Mouse (Mus musculus): ENCODE measurements around the gene Pcna.
"Not testable (repeated sequence)": the region's sequence is repeated elsewhere in the genome, so short reads cannot be mapped to it uniquely, and the experiment has no call there.

The Pcna gene

DNA sequence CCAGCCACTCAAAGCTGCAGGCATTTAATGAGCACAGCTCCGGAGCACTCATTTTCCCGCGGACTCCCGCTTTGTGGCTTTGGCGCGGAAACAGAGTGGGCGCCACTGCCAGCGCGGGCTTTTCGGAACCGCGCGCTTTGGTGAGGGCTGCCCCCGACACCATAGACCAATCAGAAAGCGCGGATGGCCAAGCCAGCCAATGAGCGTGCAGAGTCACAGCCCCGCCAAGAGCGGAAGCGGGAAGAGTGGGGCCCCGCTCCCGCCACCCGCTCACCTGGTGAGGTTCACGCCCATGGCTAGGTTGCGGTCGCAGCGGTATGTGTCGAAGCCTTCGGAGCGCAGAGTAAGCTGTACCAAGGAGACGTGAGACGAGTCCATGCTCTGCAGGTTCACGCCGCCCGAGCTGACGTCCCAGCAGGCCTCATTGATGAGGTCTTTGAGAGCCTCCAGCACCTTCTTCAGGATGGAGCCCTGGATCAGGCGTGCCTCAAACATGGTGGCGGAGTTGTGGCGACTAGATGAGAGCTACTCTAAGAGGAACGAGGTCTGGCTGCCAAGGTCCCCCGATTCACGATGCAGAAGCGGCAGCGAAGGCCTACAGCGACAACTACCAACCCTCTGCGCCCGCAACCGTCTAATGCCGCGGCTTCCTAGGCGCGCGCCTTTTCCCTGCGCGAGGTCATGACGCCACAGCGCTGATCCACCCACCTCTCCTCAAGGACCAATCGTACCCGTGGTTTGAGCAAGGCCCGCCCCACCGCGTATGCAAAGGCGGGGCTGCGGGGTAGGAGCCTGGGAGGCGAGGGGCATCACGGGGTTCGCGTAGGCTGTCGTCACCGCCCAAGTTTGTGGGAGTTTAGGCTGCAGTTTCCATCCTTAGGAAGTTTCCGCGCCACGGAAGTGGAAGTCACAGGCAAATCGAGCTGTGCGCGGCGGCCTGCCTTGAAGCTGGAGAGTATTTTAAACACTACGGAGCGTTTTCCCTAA lies at the start of gene Pcna:
TSS of gene Pcna (minus strand) at position 773 of the 987 bp plus-strand sequence.
- DNase-seq (ENCODE audit: low spot score in 2 of 2), result peak; percentile 94 to 97

DNA sequence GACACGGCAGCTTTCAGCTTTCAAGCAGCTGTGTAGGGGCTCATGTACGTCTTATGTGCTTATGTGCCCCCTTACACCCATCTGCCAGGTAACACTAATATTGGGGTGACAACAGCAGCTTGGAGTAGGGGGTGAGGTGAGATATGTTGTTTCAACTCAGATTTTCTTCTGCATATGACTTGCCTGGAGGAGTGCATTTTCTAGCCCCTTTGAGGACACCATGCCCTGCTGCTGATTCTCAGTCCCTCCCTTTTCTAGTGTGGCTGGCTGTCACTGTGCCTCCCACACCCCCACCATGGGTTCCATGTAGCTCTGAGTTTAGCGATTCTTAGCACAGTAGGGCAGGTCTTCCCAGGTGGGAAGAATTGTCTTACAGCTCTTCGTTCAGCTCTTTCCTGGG lies 48.3 kb upstream of the Pcna start:
- DNase-seq (ENCODE audit: low spot score in 2 of 2), result no peak

DNA sequence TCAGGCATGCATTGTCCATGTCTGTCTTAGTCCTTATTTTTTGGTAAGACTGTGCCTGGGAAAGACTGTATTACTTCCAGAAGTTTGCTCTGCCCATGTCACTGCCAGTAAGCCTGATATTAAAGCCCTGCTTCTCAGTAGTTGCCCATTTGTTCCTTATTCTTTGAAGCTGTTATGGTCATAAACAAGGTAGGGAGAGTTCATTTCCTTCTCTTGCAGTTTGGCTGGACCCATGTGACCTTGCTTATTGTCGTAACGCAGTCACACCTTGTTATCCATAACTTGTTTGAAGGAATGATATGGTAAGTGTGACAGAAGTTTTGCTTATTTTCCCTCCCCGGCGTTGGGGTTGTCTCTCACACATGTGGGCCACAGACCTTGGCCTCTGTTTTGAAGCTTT lies 45.1 kb upstream of the Pcna start:
- DNase-seq (ENCODE audit: low spot score in 2 of 2), result no peak

DNA sequence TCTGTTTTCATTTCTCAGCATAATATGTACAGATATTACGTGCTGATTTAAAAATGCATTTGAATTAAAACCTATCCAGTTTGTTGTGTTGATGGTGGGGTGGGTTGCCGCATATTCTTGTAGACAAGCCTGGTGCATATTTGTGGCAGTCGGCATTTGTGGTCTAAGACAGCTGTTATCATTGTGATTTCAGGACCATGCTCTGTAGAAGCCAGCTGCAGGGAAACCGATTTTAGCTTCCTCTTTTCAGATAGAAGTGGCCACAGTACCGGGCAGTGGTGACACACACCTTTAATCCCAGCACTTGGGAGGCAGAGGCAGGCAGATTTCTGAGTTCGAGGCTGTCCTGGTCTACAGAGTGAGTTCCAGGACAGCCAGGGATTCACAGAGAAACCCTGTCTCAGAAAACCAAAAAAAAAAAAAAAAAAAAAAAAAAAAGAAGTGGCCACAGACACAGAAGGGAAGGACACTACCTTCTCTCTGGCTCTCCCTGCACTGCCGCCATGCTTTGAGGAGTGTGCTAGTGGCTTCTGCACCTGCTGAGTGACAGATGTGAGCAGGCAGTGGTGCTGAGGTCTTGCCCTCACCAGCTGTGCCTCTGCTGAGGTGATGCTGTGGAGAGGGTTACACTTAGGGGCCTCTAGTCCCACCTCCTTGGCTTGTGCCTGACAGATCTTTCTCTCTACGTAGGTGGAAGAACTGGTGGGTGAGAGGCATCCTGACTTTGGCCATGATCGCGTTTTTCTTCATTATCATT lies 40.8 kb upstream of the Pcna start:
- DNase-seq (ENCODE audit: low spot score in 2 of 2), result peak; percentile 41 to 56

DNA sequence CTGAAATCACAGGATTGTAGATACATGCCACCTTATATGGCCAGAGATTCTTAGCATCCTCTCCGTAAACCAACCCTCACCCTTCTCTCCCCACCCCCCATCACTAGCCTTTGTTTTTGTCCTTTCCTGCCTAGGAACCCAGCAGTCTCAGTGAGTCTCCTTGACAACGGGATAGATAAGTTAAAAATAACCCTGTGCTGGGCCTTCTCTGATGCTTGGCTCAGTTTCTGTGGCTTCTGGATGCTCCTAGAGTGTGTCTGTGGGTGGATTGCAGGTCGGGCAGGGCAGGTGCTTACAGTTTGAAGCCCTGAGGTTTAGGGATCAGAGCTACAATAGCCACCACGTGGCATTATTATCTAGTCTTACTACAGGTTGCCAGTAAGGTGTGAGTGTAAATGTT lies 39.0 kb upstream of the Pcna start:
- DNase-seq (ENCODE audit: low spot score in 2 of 2), result no peak

DNA sequence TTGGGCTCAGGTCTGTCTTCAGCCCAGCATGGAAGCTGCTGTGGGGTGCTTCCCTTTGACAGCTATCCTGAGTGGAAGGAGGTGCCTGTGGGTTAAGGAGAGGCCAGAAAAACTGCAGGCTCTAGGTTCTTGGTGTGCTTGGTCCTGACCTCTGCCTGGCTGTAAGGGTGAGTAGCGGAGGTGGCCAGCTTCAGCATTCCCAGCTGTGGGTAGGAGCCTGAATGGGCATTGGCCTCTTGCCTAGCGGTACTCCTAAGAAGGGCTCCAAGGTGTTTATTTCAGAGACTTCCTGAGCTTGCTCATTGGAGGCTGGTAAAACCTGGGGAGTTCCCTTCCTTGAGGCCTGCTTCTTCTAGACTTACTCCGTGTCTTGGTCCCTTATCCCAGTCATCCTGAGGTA lies 38.2 kb upstream of the Pcna start:
- DNase-seq (ENCODE audit: low spot score in 2 of 2), result no peak

DNA sequence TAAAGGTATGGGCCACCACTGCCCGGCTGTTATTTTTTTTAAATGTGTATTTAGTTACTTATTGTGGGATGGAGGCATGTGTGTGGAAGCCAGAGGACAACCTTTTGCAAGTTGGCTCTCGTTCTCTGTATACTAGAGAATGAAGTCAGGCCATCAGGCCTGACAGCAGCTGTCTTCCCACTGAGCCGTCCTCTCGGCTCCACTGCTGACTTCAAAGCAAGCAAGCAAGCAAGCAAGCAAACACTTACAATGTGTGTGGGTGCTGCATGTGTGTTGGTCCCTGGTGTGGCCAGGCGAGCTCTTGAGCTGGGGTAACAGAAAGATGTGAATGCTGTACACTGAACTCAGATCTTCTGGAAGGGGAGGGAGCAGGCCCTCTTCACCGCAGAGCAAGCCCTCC lies 37.7 kb upstream of the Pcna start:
- no peak for DNase-seq (ENCODE audit: low spot score in 2 of 2)

DNA sequence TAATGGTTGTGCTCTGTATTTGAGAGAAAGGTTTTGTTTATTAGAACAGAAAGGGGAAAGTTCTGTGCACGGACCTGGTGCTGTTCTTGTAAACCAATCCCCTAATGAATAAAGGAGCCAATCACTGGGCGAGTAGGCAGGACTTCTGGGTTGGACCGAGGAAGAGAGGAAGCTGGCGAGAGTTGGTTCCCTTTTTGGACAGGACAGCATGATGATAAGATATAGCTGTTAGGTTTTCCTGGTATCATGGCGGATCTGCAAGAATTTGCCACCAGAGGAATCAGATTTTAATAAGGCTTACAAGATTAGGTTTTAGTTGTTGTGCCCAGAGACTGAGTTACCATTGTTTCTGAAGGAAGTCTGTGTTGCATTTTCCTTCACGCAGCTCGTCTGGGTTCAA lies 36.1 kb upstream of the Pcna start:
- DNase-seq (ENCODE audit: low spot score in 2 of 2), result not testable (repeated sequence)

DNA sequence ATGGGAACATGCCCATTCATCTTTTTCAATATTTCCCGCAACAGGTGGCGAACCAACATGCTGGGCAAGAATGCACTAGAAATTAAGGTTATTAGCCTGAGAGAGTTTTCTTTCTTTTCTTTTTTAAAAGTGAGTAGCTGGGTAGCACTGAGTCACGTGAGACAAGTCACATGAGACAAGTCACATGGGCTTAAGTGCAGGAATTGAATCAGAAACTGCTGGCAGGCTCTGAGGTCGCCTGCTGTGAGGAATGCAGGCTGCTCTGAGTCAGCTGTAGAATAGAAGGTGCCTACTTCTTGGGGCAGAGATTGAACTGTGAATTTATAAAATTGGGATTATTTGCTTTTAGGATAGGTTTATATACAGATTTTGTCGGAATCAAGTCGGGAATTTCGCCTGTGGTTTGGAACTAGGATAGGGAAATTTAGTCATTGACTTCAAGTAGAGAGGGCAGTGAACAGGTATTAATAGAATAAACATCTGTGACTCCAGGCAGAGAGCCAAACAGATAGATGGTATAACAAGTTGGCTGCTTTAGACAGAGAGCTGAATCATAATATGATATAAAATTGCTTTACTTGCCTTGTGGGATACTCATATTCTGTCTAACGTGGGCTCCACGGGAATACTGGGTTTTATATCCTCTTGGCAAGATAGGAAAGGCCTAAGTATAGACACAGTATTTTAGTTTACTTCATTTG lies 33.4 kb upstream of the Pcna start:
- DNase-seq (ENCODE audit: low spot score in 2 of 2), result no peak

DNA sequence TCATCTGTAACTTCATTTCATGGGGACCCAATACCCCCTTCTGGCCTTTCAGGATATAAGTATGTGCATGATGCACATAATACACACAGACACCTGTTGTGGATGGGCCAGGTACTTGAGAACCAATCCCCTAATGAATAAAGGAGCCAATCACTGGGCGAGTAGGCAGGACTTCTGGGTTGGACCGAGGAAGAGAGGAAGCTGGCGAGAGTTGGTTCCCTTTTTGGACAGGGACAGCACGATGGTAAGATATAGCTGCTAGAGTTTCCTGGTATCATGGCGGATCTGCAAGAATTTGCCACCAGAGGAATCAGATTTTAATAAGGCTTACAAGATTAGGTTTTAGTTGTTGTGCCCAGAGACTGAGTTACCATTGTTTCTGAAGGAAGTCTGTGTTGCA lies 32.6 kb upstream of the Pcna start:
- DNase-seq (ENCODE audit: low spot score in 2 of 2), result not testable (repeated sequence)

DNA sequence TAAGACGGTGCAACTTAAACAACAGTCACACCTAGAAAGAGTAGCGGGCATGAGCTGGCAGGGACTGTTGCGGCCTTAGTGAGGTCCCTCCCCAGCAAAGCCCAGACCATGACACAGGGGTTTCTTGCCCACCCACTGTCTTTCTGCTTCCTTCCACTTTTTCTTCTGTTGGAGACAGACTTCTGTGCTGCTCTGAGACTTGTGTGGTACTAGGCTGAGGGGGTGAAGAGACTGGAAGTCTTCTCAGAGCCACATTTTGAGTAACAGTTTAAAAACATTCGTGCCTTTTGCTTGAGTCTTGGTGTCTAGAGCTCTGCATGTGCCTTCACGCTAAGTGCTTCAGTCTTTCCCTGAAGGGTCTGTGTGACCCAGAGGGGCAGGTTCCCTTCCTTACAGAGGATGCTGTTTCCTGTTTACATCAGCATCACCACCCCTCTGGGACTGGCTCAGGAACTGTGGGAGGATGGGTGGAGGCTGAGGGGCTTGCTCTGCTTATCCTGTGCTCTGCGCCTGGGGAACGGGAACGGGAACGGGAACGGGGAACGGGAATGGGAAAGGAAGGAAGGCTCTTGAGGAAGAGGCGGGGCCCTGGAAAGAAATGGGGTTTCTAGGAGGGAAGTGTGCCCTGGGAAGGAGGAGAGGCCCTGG lies 31.5 kb upstream of the Pcna start:
- no peak for DNase-seq (ENCODE audit: low spot score in 2 of 2)

DNA sequence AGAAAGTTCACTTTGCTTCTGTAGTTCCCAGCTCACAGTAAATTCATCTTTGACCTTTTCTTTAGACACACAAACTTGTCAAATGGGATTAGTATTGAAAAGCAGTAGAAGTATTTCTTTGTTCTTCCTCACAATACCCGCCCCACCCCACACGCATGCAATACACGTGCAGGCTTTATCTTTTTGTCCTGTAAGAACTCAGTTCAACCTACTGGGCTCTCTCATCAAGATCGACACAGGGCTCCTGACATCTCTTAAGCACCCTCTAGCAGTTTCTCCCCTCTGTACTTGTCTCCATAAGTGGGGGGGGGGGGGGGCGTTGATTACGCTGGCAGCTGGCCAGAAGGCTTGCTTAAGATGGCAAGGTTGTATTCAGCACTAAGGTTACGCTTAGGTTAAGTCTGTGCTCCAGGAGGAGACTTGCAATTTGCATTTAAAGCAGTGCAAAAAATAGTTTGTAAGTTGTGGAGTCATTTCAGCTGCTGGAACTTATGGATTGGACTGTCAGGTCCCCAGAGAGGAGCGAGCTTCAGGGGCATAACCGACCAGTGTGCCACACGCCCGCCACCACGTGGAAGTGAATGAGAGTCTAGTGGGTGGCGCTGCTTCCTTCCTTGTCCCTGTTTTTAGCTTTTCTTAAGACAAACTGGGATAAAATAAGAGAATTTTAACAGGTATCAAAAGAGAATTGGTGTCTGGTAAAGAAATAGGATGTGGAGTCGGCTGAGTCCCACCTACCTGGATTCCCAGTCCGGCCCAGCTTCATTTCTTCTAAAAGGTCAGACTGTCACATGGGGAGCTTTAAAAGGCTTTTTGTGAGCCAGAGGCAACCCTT lies 30.3 kb upstream of the Pcna start:
- DNase-seq (ENCODE audit: low spot score in 2 of 2), result no peak

DNA sequence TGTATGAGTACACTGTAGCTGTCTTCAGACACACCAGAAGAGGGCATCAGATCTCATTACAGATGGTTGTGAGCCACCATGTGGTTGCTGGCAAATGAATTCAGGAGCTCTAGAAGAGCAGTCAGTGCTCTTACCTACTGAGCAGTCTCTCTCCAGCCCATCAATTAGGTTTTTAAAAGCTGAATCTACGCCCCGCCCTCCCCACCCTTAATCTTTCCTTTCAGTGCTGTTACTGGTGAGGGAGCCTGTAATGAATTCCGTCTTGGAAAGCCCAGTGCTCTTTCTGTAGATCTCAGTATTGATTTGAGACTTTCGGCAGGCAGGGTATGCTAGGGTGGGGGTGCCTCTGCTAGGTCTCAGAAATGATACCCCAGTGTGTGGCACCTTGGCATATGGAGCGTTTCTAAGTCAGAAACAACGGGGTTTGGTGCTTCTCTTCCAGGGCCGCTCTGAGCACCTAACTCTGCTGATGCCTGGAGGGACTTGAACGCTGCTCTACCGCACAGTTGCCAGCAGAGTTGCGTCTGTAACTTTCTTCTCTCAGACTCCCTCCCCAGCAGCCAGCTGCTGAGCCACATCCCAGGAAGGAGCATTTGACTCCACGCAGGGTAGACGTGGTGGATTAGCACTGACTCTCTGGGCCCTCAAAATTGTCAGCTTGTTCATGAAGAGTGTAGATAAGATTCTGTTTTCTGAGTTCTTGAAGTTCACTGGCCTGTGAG lies 29.5 kb upstream of the Pcna start:
- DNase-seq (ENCODE audit: low spot score in 2 of 2), result no peak

DNA sequence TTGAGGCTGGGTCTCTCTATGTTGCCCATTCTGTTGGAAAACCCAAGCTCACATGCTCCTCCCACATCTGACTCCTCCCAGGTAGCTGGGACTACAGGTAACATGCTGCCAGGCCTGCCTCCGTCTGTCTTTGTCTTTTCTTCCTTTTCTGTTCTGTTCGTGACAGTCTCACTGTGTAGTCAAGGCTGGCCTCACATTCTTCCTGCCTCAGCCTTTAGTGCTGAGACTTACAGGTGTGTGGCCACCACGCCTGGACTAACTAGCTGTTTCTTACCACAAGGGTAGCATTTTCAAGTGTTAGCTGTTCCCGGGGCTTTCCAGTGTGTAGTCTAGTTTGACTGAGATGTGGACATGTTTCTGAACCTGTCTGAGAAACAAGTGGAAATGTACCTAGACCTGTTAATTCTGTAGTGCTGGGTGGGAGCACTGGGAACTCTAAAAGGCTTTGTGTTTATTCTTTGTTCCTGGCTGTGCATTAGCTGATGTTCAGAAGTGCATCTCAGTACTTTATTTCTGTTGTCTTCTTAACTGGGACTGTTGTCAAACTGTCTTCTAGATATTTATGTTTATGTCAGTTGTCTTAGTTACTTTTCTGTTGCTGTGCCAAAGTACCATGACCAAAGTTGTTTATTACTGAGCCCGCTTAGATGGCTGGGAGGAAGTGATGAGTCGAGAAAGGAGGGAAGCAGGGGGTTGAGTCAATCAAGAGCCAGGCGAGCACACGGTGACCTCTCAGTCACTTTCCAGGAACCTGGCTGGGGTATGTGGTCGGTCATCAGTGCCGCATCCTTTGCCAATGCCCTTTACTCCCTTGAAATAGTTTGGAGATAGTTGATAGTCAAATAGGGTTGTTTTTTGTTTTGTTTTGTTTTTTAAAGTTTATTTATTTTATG lies 28.7 kb upstream of the Pcna start:
- DNase-seq (ENCODE audit: low spot score in 2 of 2), result no peak

DNA sequence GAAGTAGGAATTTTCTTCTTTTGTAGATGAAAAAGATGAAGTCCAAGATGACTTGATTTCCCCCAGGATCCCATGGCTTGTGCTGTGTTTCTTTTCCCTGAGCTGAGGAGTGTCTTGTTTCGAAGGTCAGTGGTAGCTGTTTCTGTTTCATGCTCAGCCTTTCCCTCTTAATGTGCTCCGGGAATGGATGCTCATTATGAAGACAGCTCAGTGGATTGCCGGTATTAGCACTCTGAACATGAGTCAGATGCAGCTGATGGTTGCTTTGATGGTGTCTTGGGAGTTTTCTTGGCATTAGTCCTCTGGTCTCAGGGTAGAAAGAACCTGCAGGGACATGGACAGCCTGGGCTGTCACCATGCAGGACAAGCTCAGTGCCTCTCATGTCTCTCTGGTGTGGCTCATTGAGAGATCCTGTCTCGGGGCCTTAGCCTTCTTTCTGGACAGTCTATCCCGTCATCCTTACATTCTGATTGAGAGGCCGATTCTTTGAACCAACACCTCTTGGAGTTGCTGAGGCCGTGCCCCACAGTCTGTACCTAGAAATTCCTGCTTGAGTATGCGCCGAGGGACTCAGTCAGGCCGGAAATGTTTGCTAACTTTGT lies 27.5 kb upstream of the Pcna start:
- no peak for DNase-seq (ENCODE audit: low spot score in 2 of 2)

DNA sequence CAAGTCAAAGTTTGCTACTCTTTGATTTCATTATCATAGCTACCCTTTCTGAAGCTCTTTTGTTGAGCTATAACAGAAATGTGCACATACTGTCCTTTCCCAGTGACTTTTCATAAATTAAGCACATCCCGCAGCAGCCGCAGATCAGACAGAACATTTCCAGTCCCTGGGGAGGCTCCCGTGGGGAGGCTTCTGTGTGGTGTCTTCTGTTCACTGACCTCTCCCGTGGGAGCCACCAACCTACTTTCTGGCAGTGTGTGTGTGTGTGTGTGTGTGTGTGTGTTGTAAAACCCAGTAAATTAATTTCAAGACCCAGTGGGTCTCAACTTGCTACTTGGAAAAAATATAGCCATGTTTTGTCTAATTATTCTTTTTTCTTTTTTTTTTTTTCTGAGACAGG lies 26.9 kb upstream of the Pcna start:
- no peak for DNase-seq (ENCODE audit: low spot score in 2 of 2)

DNA sequence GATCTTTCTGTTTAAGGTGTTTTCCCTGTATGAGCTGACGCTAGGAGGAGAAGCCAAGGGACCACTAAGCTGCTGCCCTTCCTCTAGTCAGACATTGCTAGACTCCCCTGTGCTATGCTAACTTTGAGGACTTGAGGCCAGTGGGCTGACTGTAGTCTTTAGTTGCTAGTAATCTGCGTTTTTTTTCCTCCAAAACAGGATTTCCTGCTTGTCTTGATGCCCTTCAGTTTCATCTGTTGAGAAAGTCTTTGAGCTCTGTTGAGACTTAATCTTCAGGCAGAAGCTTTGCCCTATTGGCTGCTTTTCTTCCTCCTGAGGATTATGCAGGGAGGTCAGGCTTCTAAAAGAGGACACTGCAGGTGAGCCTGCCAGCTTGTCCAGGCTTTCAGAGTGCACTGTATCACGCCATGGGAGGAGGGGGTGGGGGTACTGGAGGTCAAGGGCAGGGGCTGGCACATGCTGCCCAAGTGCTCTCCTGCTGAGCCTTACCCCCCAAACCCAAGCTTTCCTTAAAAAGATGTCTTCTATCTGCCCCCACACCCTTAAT lies 26.3 kb upstream of the Pcna start:
- no peak for DNase-seq (ENCODE audit: low spot score in 2 of 2)

DNA sequence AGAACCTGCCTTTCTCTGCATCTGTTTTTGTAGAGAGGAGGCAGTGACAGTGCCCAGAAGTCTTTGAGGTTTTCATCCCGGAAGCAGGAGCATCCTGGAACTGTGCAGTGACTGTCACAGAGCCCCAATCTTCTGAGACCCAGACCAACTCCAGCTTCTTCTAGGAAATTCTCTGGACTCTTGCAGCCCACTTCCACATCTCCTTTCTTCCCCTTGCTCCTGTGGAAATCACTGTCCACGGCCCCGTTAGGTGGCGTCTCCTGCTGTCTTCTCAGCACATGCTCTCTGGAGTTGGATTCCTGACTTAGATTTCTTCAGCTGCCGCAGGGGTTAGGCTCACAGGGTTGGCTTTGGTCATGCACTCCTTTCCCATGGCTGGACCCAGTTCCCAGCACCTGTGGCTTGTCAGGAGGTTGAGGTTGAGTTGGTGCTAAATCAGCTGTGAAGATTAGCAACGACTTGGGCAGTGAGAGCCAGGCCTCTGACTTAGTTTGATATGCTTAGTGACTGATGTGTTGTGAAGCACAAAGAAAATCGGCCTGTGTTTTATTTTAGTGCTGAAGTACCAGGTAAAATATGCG lies 25.2 kb upstream of the Pcna start:
- DNase-seq (ENCODE audit: low spot score in 2 of 2), result no peak

Data from thymus, postnatal 10 days (tissue).